ENCODE assay signal across 31 mouse cellular contexts in genomic region chr9:89946830-89947229, GRCm38 (mm10). TPM values are rescaled to one million over a fixed set of nuclear protein-coding genes. Genes with fewer than 3 reads are reported as not detected.
DNase-seq lines count a peak whose midpoint lies in the region; ATAC-seq lines count a peak whose summit lies in the region.
"Had no signal": no experiment of that assay in that cellular context is flagged by ENCODE, and none has a peak within 500 bp of the region (broad histone marks: within the 10 kb centered on the region; RNA-seq: fewer than 3 reads in every experiment).

No protein-coding gene starts in this region.

- ATAC-seq in heart, embryonic 11.5 days (replicated peaks; ENCODE audit: insufficient number of reproducible peaks, low FRiP score, low TSS enrichment): no peak
- ATAC-seq in neural tube, embryonic 15.5 days (ENCODE audit: low FRiP score): no peak
- ATAC-seq in megakaryocyte-erythroid progenitor cell, adult 5-6 weeks (replicated peaks; ENCODE audit: low FRiP score, low TSS enrichment, poor library complexity, severe bottlenecking): 0 out of 2 replicates have a peak, but pooled peaks have one; percentile 26
- ATAC-seq in midbrain, embryonic 15.5 days (replicated peaks): no peak
- ATAC-seq: forebrain, embryonic 13.5 days; forebrain, embryonic 16.5 days had no signal

- H3K4me1 ChIP-seq in heart, embryonic 10.5 days: peaks cover 19% of the 10 kb centered on the region
- H3K4me1 ChIP-seq in heart, embryonic 11.5 days (ENCODE audit: control insufficient read depth, insufficient read depth, low read length): peaks cover 10% of the 10 kb centered on the region; the same call in 1 of the 2 replicates
- H3K4me1 ChIP-seq in neural tube, embryonic 15.5 days: no peaks in the 10 kb centered on the region
- no peaks in the 10 kb centered on the region for H3K4me1 ChIP-seq in limb, embryonic 10.5 days
- H3K4me1 ChIP-seq in midbrain, embryonic 15.5 days: no peaks in the 10 kb centered on the region
- H3K4me1 ChIP-seq: embryonic facial prominence, embryonic 10.5 days; embryonic facial prominence, embryonic 13.5 days; forebrain, embryonic 10.5 days; forebrain, embryonic 13.5 days; hindbrain, embryonic 12.5 days; hindbrain, embryonic 15.5 days had no signal

- H3K36me3 ChIP-seq in heart, embryonic 10.5 days: no peaks in the 10 kb centered on the region
- H3K36me3 ChIP-seq in heart, embryonic 11.5 days (ENCODE audit: control insufficient read depth, insufficient read depth, low read length): no peaks in the 10 kb centered on the region
- H3K36me3 ChIP-seq in neural tube, embryonic 15.5 days: no peaks in the 10 kb centered on the region
- H3K36me3 ChIP-seq in limb, embryonic 10.5 days: no peaks in the 10 kb centered on the region
- H3K36me3 ChIP-seq in midbrain, embryonic 15.5 days (replicated peaks): no peaks in the 10 kb centered on the region
- H3K36me3 ChIP-seq: embryonic facial prominence, embryonic 10.5 days; embryonic facial prominence, embryonic 13.5 days; forebrain, embryonic 10.5 days; heart, embryonic 13.5 days; hindbrain, embryonic 12.5 days; hindbrain, embryonic 15.5 days had no signal

- peak; percentile 63 for DNase-seq in heart, embryonic 10.5 days (ENCODE audit: low spot score)
- DNase-seq in neural tube, embryonic 10.5 days (ENCODE audit: extremely low spot score, low spot score): peak; percentile 6
- DNase-seq in limb, embryonic 10.5 days (ENCODE audit: low spot score): peak; percentile 26
- no peak for DNase-seq in right cerebral cortex, postnatal 25 days
- DNase-seq: adrenal gland, adult 2 months; adrenal gland, postnatal 14 days; B cell, adult 2 months; cerebellum, adult 11-12 months; cerebellum, adult 8-10 months; cerebellum, postnatal 10 days; cerebellum, postnatal 36 days; embryo, embryonic 11 days; gastrocnemius, postnatal 10 days; gastrocnemius, postnatal 36 days; heart, postnatal 14 days had no signal

- H3K9ac ChIP-seq in heart, embryonic 11.5 days (ENCODE audit: low read depth, low read length): no peak overlapping the region
- H3K9ac ChIP-seq in neural tube, embryonic 15.5 days (replicated peaks): no peak overlapping the region
- no peak overlapping the region for H3K9ac ChIP-seq in midbrain, embryonic 15.5 days
- H3K9ac ChIP-seq: embryonic facial prominence, embryonic 13.5 days; forebrain, embryonic 13.5 days; heart, embryonic 13.5 days; hindbrain, embryonic 12.5 days; hindbrain, embryonic 15.5 days had no signal

- no peaks in the 10 kb centered on the region for H3K27me3 ChIP-seq in heart, embryonic 10.5 days (ENCODE audit: insufficient read depth, poor library complexity, severe bottlenecking)
- H3K27me3 ChIP-seq in heart, embryonic 11.5 days (ENCODE audit: control insufficient read depth, insufficient read depth, low read length): no peaks in the 10 kb centered on the region
- no peaks in the 10 kb centered on the region for H3K27me3 ChIP-seq in neural tube, embryonic 15.5 days (replicated peaks)
- no peaks in the 10 kb centered on the region for H3K27me3 ChIP-seq in limb, embryonic 10.5 days (ENCODE audit: low read depth, poor library complexity, severe bottlenecking)
- H3K27me3 ChIP-seq in midbrain, embryonic 15.5 days (replicated peaks): no peaks in the 10 kb centered on the region
- H3K27me3 ChIP-seq: CH12.LX; embryonic facial prominence, embryonic 13.5 days; forebrain, embryonic 13.5 days; heart, embryonic 13.5 days; hindbrain, embryonic 12.5 days; hindbrain, embryonic 15.5 days had no signal

- no peak overlapping the region for H3K4me3 ChIP-seq in heart, embryonic 10.5 days
- H3K4me3 ChIP-seq in heart, embryonic 11.5 days (ENCODE audit: low read depth, low read length): no peak overlapping the region
- H3K4me3 ChIP-seq in neural tube, embryonic 15.5 days (replicated peaks): no peak overlapping the region
- no peak overlapping the region for H3K4me3 ChIP-seq in limb, embryonic 10.5 days
- no peak overlapping the region for H3K4me3 ChIP-seq in midbrain, embryonic 15.5 days
- H3K4me3 ChIP-seq: embryonic facial prominence, embryonic 10.5 days; embryonic facial prominence, embryonic 13.5 days; forebrain, embryonic 10.5 days; forebrain, embryonic 13.5 days; heart, embryonic 13.5 days; hindbrain, embryonic 12.5 days; hindbrain, embryonic 15.5 days had no signal

- peak overlapping the region; percentile 42; the same call in 1 of the 2 replicates for H3K27ac ChIP-seq in heart, embryonic 10.5 days
- no peak overlapping the region for H3K27ac ChIP-seq in heart, embryonic 11.5 days (ENCODE audit: low read depth, low read length)
- no peak overlapping the region for H3K27ac ChIP-seq in neural tube, embryonic 15.5 days (replicated peaks)
- H3K27ac ChIP-seq in limb, embryonic 10.5 days: no peak overlapping the region
- H3K27ac ChIP-seq in midbrain, embryonic 15.5 days: no peak overlapping the region
- H3K27ac ChIP-seq: embryonic facial prominence, embryonic 10.5 days; embryonic facial prominence, embryonic 13.5 days; forebrain, embryonic 10.5 days; forebrain, embryonic 13.5 days; heart, embryonic 13.5 days; hindbrain, embryonic 12.5 days; hindbrain, embryonic 15.5 days had no signal

- H3K4me2 ChIP-seq in heart, embryonic 11.5 days: no peak overlapping the region
- H3K4me2 ChIP-seq in neural tube, embryonic 15.5 days: no peak overlapping the region
- H3K4me2 ChIP-seq in midbrain, embryonic 15.5 days: no peak overlapping the region
- H3K4me2 ChIP-seq: embryonic facial prominence, embryonic 13.5 days; forebrain, embryonic 13.5 days; heart, embryonic 13.5 days; hindbrain, embryonic 12.5 days; hindbrain, embryonic 15.5 days had no signal

- no peaks in the 10 kb centered on the region for H3K9me3 ChIP-seq in heart, embryonic 10.5 days
- no peaks in the 10 kb centered on the region for H3K9me3 ChIP-seq in heart, embryonic 11.5 days (replicated peaks; ENCODE audit: control insufficient read depth, low read length)
- no peaks in the 10 kb centered on the region for H3K9me3 ChIP-seq in neural tube, embryonic 15.5 days (replicated peaks)
- no peaks in the 10 kb centered on the region for H3K9me3 ChIP-seq in limb, embryonic 10.5 days (replicated peaks)
- H3K9me3 ChIP-seq in midbrain, embryonic 15.5 days: no peaks in the 10 kb centered on the region
- H3K9me3 ChIP-seq: embryonic facial prominence, embryonic 10.5 days; embryonic facial prominence, embryonic 13.5 days; forebrain, embryonic 10.5 days; forebrain, embryonic 13.5 days; heart, embryonic 13.5 days; hindbrain, embryonic 12.5 days; hindbrain, embryonic 15.5 days had no signal

- 58% methylated on average over 9 of the region's 9 CpGs for WGBS in heart, embryonic 10.5 days
- 55% methylated on average over 9 of the region's 9 CpGs for WGBS in heart, embryonic 11.5 days (ENCODE audit: insufficient replicate concordance)
- WGBS in neural tube, embryonic 15.5 days: 93% methylated on average over 9 of the region's 9 CpGs
- WGBS in limb, embryonic 10.5 days: 91% methylated on average over 9 of the region's 9 CpGs
- WGBS in midbrain, embryonic 15.5 days: 90% methylated on average over 9 of the region's 9 CpGs

RNA-seq across cellular contexts. Expression of gene Rasgrf1, which starts 37.1 kb away (rescaled TPM):
- 0.13 and 0.22 TPM in 2 replicates for polyA plus RNA-seq in heart, embryonic 10.5 days (2016; fragmentation: Nextera tagmentation; extraction: Ambion mirVana)
- 0.10 and 0.19 TPM in 2 replicates for polyA plus RNA-seq in heart, embryonic 11.5 days (2014; fragmentation: Nextera tagmentation; extraction: Ambion mirVana)
- 17.3 and 17.6 TPM in 2 replicates for polyA plus RNA-seq in neural tube, embryonic 15.5 days (2015; fragmentation: Nextera tagmentation; extraction: Ambion mirVana)
- polyA plus RNA-seq in limb, embryonic 10.5 days (2016; fragmentation: Nextera tagmentation; extraction: Ambion mirVana): 0.16 TPM in 1 of 2 replicates, not detected in the other
- total RNA-seq in megakaryocyte-erythroid progenitor cell, adult 5-6 weeks (2014; fragmentation: Nextera tagmentation): not detected in 2 replicates
- total RNA-seq in megakaryocyte-erythroid progenitor cell, adult 5-6 weeks (2017): not detected in 2 replicates
- 4.4 and 5.3 TPM in 2 replicates for polyA plus RNA-seq in midbrain, embryonic 15.5 days (2015; fragmentation: Nextera tagmentation; extraction: Ambion mirVana)
- total RNA-seq: CH12.LX; gastrocnemius, postnatal 36 days; granulocyte monocyte progenitor cell, adult 5-6 weeks; heart, postnatal 14 days; hematopoietic stem cell, adult 5-6 weeks; MEL had no signal
- polyA plus RNA-seq: forebrain, embryonic 10.5 days had no signal
